Mouse (Mus musculus): Measurements from ENCODE around the gene Pigg. TPM values are rescaled to one million over a fixed set of nuclear protein-coding genes. Genes with fewer than 3 reads are reported as not detected.
"Not testable (repeated sequence)": the region's sequence is repeated elsewhere in the genome, so short reads cannot be mapped to it uniquely, and the experiment has no call there.

Pigg gene
- polyA plus RNA-seq (2016; fragmentation: Nextera tagmentation; extraction: Ambion mirVana) = 5.6 and 6.0 TPM in 2 replicates

DNA sequence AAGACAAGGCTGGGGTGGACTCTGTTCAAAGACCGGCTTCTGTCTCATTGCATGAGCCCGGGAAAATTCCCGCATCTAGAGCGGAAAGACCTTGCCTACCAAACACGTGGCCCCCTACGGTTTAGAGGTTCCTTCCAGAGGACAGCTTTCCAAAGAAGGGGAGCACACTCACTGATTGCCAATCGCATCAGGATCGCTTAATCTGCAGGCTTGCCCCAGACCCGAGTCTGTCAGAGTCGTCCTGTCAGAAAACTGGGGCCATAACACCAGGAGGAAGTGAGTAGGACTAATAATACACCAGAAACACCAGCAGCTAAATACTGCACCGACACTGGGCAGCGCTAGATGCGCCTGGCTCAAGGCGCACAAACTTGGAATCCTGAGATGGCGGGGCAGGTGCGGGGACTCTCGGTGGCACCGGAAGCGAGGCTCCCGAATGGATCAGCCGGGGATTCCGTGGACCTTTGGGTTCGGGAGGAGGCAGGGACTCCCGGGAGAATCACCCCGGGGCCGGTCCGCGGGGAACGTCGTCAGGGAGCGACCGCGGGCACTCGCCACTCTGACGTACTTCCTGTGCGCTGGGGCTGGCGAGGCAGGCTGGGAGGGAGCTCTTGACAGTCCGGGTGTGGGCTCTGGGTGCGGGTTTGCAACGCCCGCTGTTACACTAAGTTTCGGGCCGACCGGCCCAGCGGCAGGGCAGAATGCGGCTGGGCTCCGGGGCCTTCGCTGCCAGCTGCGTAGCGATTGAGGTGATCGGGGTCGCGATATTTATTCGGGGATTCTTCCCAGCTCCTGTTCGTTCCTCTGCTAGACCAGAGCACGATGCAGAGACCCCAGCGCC is at the start of gene Pigg:
Gene Pigg, plus strand, starts transcription at position 386 of the 841 bp plus-strand sequence.
- H3K4me3 ChIP-seq = peak within 1 kb of the TSS; percentile 92
- ATAC-seq = peak; percentile 97
- peaks cover 13% of the 10 kb centered on the region for H3K4me1 ChIP-seq
- H3K4me2 ChIP-seq = peak within 1 kb of the TSS; percentile 85
- H3K36me3 ChIP-seq = peaks cover 4% of the 10 kb centered on the region; the same call in 1 of the 2 replicates
- peak within 1 kb of the TSS; percentile 93 for H3K9ac ChIP-seq
- H3K27me3 ChIP-seq (replicated peaks) = no peaks in the 10 kb centered on the region; the same call in 1 of the 2 replicates
- under 1% methylated on average over 57 of the region's 57 CpGs for WGBS (ENCODE audit: insufficient replicate concordance)
- no peaks in the 10 kb centered on the region for H3K9me3 ChIP-seq (replicated peaks)
- H3K27ac ChIP-seq = peak within 1 kb of the TSS; percentile 88

DNA sequence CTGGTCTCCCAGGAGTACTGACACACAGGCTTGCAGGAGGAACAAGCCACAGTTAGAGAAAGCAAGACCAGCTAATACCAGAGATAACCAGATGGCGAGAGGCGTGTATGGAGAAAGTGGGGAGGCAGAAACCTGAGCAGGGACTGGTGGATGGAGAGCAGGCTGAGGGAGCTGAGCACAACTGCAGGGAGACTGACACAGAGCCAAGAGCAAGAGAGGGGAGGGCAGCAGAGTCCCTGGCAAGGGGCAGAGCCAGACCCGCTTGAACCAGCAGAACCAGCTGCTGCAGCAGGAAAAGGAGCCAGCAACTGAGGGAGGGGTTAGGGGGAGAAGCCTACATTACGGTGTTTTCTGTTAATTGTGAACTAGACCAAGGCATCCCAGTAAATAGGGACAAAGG is 49.7 kb upstream of the Pigg start:
- Histone ChIP-seq H3K27ac (peak overlapping the region; percentile 52), H3K9me3 (replicated peaks) (no peaks in the 10 kb centered on the region), H3K4me3 (no peak overlapping the region), H3K9ac (peak overlapping the region; percentile 61), H3K36me3 (no peaks in the 10 kb centered on the region), H3K4me1 (peaks cover 55% of the 10 kb centered on the region), H3K4me2 (peak overlapping the region; percentile 42), H3K27me3 (replicated peaks) (no peaks in the 10 kb centered on the region)
- 30% methylated on average over 4 of the region's 4 CpGs for WGBS (ENCODE audit: insufficient replicate concordance)
- ATAC-seq = peak; percentile 83

DNA sequence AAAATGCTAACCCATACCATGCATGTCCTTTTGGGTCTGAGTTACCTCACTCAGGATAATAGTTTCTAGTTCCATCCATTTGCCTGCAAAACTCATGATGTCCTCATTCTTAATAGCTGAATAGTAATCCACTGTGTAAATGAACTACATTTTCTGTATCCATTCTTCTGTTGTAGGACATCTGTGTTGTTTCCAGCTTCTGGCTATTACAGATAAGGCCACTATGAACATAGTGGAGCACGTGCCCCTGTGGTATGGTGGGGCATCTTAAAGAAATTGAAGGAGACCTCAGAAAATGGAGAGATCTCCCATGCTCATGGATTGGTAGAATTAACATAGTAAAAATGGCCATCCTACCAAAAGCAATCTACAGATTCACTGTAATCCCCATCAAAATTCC is 48.6 kb upstream of the Pigg start:
- not testable (repeated sequence) for H3K9me3 ChIP-seq (replicated peaks); H3K27me3 ChIP-seq (replicated peaks); H3K36me3 ChIP-seq; H3K4me3 ChIP-seq; H3K9ac ChIP-seq; ATAC-seq
- peak overlapping the region; percentile 52; the same call in 1 of the 2 replicates for H3K27ac ChIP-seq
- H3K4me2 ChIP-seq = peak overlapping the region; percentile 42
- 13% methylated on average over 1 of the region's 1 CpGs for WGBS (ENCODE audit: insufficient replicate concordance)
- peaks cover 62% of the 10 kb centered on the region for H3K4me1 ChIP-seq

DNA sequence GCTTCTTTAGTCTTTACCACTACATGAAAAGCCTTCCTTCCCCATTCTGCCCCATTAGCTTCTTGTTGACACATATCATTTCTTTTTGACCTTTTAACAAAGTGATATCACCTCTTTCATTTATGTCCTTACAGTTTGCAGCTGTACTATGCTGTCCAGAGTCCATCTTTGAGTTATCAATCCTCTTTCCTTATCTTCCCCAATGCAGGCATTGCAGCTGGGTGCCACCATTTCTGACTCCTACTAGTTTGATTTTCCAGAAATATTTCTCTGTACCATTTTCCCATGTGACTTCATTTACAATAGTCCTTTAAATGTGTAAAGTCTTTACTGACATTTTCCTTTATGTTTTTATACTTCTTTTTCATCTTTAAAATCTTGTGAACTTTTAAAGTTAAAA is 45.4 kb upstream of the Pigg start:
- Histone ChIP-seq H3K4me3 (no peak overlapping the region), H3K27me3 (replicated peaks) (no peaks in the 10 kb centered on the region), H3K4me1 (peaks cover 72% of the 10 kb centered on the region), H3K9me3 (replicated peaks) (no peaks in the 10 kb centered on the region), H3K36me3 (0 out of 2 replicates have a peak, but pooled peaks cover 2% of the 10 kb centered on the region), H3K27ac (peak overlapping the region; percentile 68), H3K9ac (no peak overlapping the region), H3K4me2 (peak overlapping the region; percentile 86; the same call in 1 of the 2 replicates)
- ATAC-seq = no peak

DNA sequence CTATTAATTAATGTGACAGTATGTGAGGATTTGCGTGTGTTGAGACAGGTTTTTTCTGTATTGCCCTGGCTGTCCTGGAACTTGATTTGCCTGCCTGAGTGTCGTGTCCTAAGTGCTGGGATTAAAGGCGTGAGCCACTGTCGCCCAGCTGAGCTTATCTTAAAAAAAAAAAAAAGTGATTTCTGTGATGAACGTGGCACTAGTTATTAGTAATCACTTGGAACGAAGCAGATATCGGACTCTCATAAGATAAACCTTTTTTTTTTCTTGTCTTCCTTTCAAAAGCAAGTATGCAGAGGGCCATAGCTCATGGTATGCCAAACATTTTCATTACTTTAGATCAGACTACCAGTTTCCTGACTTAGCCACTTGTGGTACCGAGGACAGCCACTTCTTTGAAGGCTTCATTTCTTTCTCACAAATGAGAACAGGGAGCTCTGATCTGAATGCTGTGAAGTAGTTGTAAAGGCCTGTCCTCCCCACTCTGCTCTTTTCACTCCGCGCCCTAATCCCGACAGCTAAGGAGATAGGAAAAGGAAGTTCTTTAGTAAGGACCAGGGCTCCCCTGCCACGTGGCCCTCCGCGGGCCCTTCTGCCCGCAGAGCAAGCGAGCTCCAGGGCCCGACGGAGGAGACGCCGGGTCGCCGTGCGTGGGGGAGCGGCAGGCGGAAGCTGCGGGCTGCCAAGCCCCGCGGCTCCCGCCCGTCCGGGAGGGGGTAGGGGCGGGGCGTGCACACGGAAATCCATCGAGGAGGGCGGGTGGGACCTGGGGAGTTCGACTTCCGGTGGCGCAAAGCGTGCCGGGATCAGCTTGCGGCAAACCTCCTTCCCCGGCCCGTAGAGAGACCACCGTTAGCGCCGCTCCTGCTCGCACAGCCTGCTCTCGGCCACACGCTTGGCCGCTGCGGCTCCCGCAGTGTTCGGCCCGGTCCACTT is 44.0 kb upstream of the Pigg start, which contains the start of gene Dr1:
Gene Dr1, plus strand, starts transcription at position 771 of the 936 bp plus-strand sequence.
- peaks cover 14% of the 10 kb centered on the region for H3K36me3 ChIP-seq
- H3K4me3 ChIP-seq = peak within 1 kb of the TSS; percentile 99
- H3K4me1 ChIP-seq = peaks cover 69% of the 10 kb centered on the region
- H3K9ac ChIP-seq = peak within 1 kb of the TSS; percentile 99
- no peaks in the 10 kb centered on the region for H3K27me3 ChIP-seq (replicated peaks)
- peak within 1 kb of the TSS; percentile 86 for H3K4me2 ChIP-seq
- H3K27ac ChIP-seq = peak within 1 kb of the TSS; percentile 93
- H3K9me3 ChIP-seq (replicated peaks) = no peaks in the 10 kb centered on the region
- 2% methylated on average over 53 of the region's 55 CpGs for WGBS (ENCODE audit: insufficient replicate concordance)
- peak; percentile 92 for ATAC-seq

DNA sequence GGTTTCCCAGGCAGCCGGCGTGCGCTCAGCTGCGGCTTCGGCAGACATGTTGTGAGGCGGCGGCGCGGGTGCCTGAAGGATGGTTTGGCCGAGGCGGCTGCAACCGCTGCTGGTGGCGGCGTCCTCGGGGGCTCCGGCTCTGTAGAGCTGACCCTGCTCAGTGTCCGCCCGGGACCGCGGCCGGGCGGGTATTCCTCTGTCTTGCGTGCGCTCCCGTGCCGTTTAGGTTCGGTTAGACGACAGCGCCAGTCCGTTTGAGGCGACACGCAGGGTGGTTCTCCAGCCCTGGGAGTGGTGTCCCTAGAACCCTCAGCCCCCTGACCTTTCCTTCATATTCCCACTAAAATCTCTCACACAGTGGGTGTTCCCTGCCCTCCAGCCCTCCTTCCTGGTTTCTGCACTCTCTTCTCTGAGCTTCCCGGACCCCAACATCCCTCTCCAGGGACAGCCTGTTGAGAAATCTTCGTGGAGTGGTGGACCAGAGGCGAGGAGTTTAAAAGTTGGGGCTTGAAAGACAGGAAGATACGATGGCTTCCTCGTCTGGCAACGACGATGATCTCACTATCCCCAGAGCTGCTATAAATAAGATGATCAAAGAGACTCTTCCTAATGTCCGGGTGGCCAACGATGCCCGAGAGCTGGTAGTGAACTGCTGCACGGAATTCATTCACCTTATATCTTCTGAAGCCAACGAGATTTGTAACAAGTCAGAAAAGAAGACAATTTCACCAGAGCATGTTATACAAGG is 43.2 kb upstream of the Pigg start:
- H3K4me1 ChIP-seq = peaks cover 67% of the 10 kb centered on the region
- ATAC-seq = peak; percentile 71
- WGBS (ENCODE audit: insufficient replicate concordance) = under 1% methylated on average over 44 of the region's 44 CpGs

DNA sequence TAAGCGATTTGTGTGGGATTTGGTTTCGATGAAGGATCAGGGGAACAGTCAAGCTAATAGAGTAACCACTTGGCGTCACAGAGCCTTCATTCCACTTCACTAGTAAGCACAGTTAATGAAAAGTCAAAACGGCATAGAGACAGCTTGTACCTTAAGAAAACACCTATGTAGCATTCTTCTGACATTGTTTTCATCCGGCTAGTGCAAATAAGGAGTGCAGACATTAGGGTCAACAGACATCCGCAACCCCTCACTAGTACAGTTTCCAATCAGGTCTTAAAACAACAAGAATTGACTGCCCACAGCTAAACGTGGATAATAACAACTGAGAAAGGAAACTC is 42.6 kb upstream of the Pigg start:
- WGBS (ENCODE audit: insufficient replicate concordance) = 4% methylated on average over 7 of the region's 7 CpGs
- Histone ChIP-seq H3K4me1 (peaks cover 63% of the 10 kb centered on the region), H3K36me3 (peaks cover 24% of the 10 kb centered on the region), H3K27ac (peak overlapping the region; percentile 93), H3K9ac (peak overlapping the region; percentile 99), H3K9me3 (replicated peaks) (no peaks in the 10 kb centered on the region), H3K4me3 (peak overlapping the region; percentile 99), H3K4me2 (peak overlapping the region; percentile 86), H3K27me3 (replicated peaks) (no peaks in the 10 kb centered on the region)
- no peak for ATAC-seq

More for the DNA sequence above, 43.2 kb upstream of the Pigg start:
- Histone ChIP-seq H3K4me3 (peak overlapping the region; percentile 99), H3K27ac (peak overlapping the region; percentile 93), H3K9ac (peak overlapping the region; percentile 99), H3K4me2 (peak overlapping the region; percentile 86), H3K9me3 (replicated peaks) (no peaks in the 10 kb centered on the region), H3K36me3 (peaks cover 21% of the 10 kb centered on the region), H3K27me3 (replicated peaks) (no peaks in the 10 kb centered on the region)

DNA sequence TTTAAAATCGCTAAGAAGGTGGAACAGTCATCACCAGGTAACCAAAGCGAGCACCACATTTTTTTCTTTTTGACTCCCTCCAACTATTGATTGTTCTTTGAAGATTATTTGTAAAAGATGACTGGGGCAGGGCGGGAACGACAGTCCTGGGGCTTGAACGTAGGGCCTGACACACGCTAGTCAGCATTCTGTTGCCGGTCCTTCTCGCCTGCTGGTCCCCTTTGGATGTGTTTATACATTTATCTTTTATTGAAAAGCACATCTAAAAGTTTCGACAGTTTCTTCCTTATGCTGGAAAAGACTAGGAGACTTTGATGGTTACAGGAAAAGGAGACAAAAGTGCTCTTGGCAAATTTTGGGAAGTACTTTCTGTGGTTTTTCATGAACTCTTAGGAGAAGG is 42.0 kb upstream of the Pigg start:
- Histone ChIP-seq H3K27ac (peak overlapping the region; percentile 93), H3K4me1 (peaks cover 56% of the 10 kb centered on the region), H3K4me2 (peak overlapping the region; percentile 86), H3K9ac (peak overlapping the region; percentile 99), H3K9me3 (replicated peaks) (no peaks in the 10 kb centered on the region), H3K36me3 (peaks cover 30% of the 10 kb centered on the region), H3K27me3 (replicated peaks) (no peaks in the 10 kb centered on the region), H3K4me3 (peak overlapping the region; percentile 99)
- no peak for ATAC-seq
- WGBS (ENCODE audit: insufficient replicate concordance) = 10% methylated on average over 9 of the region's 9 CpGs

DNA sequence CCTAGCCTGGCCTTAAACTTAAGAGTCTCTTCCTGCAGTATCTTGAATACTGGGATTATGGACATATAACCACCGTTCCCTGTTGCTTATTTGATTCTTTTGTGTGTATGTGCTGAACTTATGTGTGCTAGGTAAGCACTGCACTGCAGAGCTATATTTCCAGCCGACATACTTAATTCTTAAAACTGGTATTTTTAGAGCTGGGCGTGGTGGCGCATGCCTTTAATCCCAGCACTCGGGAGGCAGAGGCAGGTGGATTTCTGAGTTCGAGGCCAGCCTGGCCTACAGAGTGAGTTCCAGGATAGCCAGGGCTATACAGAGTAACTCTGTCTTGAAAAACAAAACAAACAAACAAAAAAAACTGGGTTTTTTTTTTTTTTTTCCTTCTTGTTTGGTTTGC is 41.1 kb upstream of the Pigg start:
- peaks cover 37% of the 10 kb centered on the region for H3K36me3 ChIP-seq
- WGBS (ENCODE audit: insufficient replicate concordance) = 73% methylated on average over 6 of the region's 6 CpGs
- not testable (repeated sequence) for H3K27me3 ChIP-seq (replicated peaks); H3K27ac ChIP-seq; H3K9me3 ChIP-seq (replicated peaks); ATAC-seq
- peak overlapping the region; percentile 86 for H3K4me2 ChIP-seq
- peak overlapping the region; percentile 99 for H3K4me3 ChIP-seq
- peaks cover 47% of the 10 kb centered on the region for H3K4me1 ChIP-seq
- peak overlapping the region; percentile 24; the same call in 1 of the 2 replicates for H3K9ac ChIP-seq

DNA sequence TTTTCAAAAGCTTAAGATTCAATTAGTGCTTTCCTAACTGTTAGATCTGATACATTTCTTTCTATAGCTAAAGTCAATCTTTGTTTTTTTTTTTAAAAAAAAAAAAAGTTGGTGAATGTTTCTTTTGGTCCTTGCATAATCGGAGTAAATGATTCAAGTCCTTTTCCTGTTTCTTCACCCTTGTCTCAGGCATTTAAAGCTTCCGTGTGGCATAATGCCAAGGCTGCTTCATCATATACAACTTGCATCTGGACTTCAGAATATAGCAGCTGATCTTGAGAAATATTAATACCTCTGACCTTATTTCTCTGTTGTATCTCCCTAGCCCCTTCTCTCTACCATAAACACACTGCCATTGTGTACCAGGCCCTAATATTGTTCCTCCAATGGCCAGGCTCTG is 25.5 kb upstream of the Pigg start:
- no peak for ATAC-seq
- no peaks in the 10 kb centered on the region for H3K27me3 ChIP-seq (replicated peaks)
- H3K4me1 ChIP-seq = peaks cover 8% of the 10 kb centered on the region; the same call in 1 of the 2 replicates
- no peak overlapping the region for H3K27ac ChIP-seq
- H3K36me3 ChIP-seq = peaks cover 8% of the 10 kb centered on the region; the same call in 1 of the 2 replicates
- no peak overlapping the region for H3K4me2 ChIP-seq
- H3K9me3 ChIP-seq (replicated peaks) = no peaks in the 10 kb centered on the region
- H3K9ac ChIP-seq = no peak overlapping the region
- 78% methylated on average over 2 of the region's 2 CpGs for WGBS (ENCODE audit: insufficient replicate concordance)
- no peak overlapping the region for H3K4me3 ChIP-seq

DNA sequence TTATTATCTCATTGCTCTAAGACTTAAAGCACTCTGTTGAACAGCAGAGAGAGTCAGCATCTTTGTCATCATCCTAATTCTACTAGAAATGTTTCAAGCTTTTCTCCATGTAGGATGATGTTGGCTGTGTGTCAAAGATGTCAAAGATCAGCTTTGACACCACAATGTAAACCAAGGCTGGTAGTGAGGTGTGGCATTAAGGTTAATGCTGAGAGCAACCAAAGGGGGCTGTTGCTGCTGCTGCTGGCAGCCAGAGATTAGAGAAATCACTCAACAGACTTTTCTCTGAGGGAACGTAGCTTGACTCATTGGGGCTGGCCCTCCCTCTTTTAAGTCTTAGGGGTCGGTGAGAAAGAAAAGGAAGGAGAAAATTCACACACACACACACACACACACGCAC is 10.8 kb upstream of the Pigg start:
- H3K27ac ChIP-seq = no peak overlapping the region
- WGBS (ENCODE audit: insufficient replicate concordance) = 34% methylated on average over 3 of the region's 3 CpGs
- ATAC-seq = no peak

More for the DNA sequence above, 10.8 kb upstream of the Pigg start:
- Histone ChIP-seq H3K9ac (no peak overlapping the region), H3K4me2 (no peak overlapping the region), H3K9me3 (replicated peaks) (no peaks in the 10 kb centered on the region), H3K4me1 (no peaks in the 10 kb centered on the region), H3K27me3 (replicated peaks) (peaks cover 6% of the 10 kb centered on the region; the same call in 1 of the 2 replicates), H3K36me3 (no peaks in the 10 kb centered on the region), H3K4me3 (no peak overlapping the region)
